Mouse (Mus musculus): ENCODE measurements around the gene Hmga1.

DNA sequence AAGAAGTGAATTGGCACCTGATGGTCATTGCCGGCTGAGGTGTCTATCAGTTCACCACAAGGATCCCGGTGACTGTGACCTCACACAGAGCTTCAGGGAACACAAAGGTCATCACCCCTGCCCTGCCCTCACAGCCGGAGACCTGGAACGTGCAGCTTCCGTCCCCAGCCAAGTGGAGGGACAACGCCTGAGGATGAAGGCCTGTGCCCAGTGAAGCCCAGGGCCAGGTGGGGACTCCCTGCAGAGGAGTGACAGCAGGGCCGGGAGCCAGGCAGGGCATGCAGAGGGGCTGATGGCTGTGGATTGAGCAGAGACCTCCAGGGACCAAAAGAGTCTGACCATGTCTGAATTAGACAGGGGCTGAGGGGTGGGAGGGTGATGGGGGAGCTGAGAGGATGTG is 33.2 kb upstream of the Hmga1 start:
- TF ChIP-seq POLR2A (IDR thresholded peaks at IDR 0.05; ENCODE audit: extremely low read depth, insufficient read depth, low read length), result no peak
- no peak for TF ChIP-seq CTCF (IDR thresholded peaks at IDR 0.05; ENCODE audit: low read depth, low read length)
